Mouse (Mus musculus) MEL (cell line): ENCODE measurements around the gene Krt222. TPM values are rescaled to one million over a fixed set of nuclear protein-coding genes. Genes with fewer than 3 reads are reported as not detected.

Experiments used
- DNase-seq: peaks from one replicate; pipeline ENCODE4 v3.0.0; 2011; ENCODE audit warnings: low read depth, low spot score
- H3K27ac ChIP-seq: 2 replicates; pipeline ENCODE4 v1.5.1; 2012; ENCODE audit warnings: low read depth, mild to moderate bottlenecking, control low read depth, low read length, moderate library complexity; ENCODE audit not compliant: control insufficient read depth
- H3K27me3 ChIP-seq, 2 experiments: fragments of 150-350 bp in 1 of 2; sonication (generic) in 1 of 2; 2 replicates each; pipeline ENCODE4 v1.6.1; 2012; ENCODE audit warnings: low read length in 2 of 2, mild to moderate bottlenecking in 2 of 2, improper control_type of control experiment in 1 of 2, moderate library complexity in 1 of 2; ENCODE audit not compliant: insufficient read depth in 2 of 2, control insufficient read depth in 1 of 2
- H3K36me3 ChIP-seq, 2 experiments: 2 replicates each; pipeline ENCODE4 v1.6.1; 2012 to 2014; ENCODE audit warnings: low read length in 2 of 2, improper control_type of control experiment in 1 of 2, inconsistent platforms in 1 of 2, mild to moderate bottlenecking in 1 of 2; ENCODE audit not compliant: insufficient read depth in 2 of 2, control insufficient read depth in 1 of 2
- H3K4me1 ChIP-seq, 2 experiments: fragments of 150-350 bp in 1 of 2; sonication (generic) in 1 of 2; 2 replicates each; pipeline ENCODE4 v1.6.1; 2012; ENCODE audit warnings: low read length in 2 of 2, improper control_type of control experiment in 1 of 2, mild to moderate bottlenecking in 1 of 2; ENCODE audit not compliant: insufficient read depth in 2 of 2, control insufficient read depth in 1 of 2
- H3K4me3 ChIP-seq, 2 experiments: fragments of 150-350 bp in 1 of 2; sonication (generic) in 1 of 2; 2 replicates each; pipeline ENCODE4 v1.5.1; 2012; ENCODE audit warnings: low read depth in 2 of 2, low read length in 2 of 2, mild to moderate bottlenecking in 2 of 2, moderate library complexity in 2 of 2, control low read depth in 1 of 2, improper control_type of control experiment in 1 of 2; ENCODE audit not compliant: control insufficient read depth in 1 of 2, insufficient read depth in 1 of 2
- H3K79me2 ChIP-seq: 2 replicates; pipeline ENCODE4 v1.6.1; 2012; ENCODE audit warnings: mild to moderate bottlenecking, low read length, moderate library complexity; ENCODE audit not compliant: control insufficient read depth, poor library complexity, insufficient read depth
- H3K9ac ChIP-seq: 2 replicates; pipeline ENCODE4 v1.6.1; 2012; ENCODE audit warnings: low read depth, mild to moderate bottlenecking, control low read depth, low read length, moderate library complexity; ENCODE audit not compliant: control insufficient read depth, poor library complexity, severe bottlenecking
- H3K9me3 ChIP-seq: fragments of 150-350 bp; sonication (generic); replicated peaks from 2 replicates; pipeline ENCODE4 v1.6.1; 2012; ENCODE audit warnings: mild to moderate bottlenecking, low read length, improper control_type of control experiment, moderate library complexity; ENCODE audit not compliant: insufficient read depth
- BHLHE40 ChIP-seq: IDR thresholded peaks from 2 replicates; pipeline ENCODE4 v1.6.1; 2012; ENCODE audit warnings: low read depth, mild to moderate bottlenecking, inconsistent platforms, low read length, improper control_type of control experiment, borderline replicate concordance
- ELF1 ChIP-seq: IDR thresholded peaks from 2 replicates; pipeline ENCODE4 v1.6.1; 2014; ENCODE audit warnings: low read depth, mild to moderate bottlenecking, inconsistent platforms, low read length, improper control_type of control experiment, moderate library complexity
- ETS1 ChIP-seq: IDR thresholded peaks from 2 replicates; pipeline ENCODE4 v1.6.1; 2012; ENCODE audit warnings: low read depth, mild to moderate bottlenecking, inconsistent platforms, low read length, improper control_type of control experiment, moderate library complexity
- HCFC1 ChIP-seq: IDR thresholded peaks from 2 replicates; pipeline ENCODE4 v1.6.1; 2012; ENCODE audit warnings: low read depth, mild to moderate bottlenecking, inconsistent platforms, low read length, improper control_type of control experiment, moderate library complexity
- KAT2A ChIP-seq: conservative IDR thresholded peaks from 2 replicates; pipeline ENCODE4 v1.6.1; 2012; ENCODE audit warnings: low read depth, low read length, improper control_type of control experiment, inconsistent platforms
- MAFK ChIP-seq: IDR thresholded peaks from 2 replicates; pipeline ENCODE4 v1.6.1; 2011; ENCODE audit warnings: low read depth, mild to moderate bottlenecking, low read length, improper control_type of control experiment, borderline replicate concordance
- MAX ChIP-seq: IDR thresholded peaks from 2 replicates; pipeline ENCODE4 v1.6.1; 2011; ENCODE audit warnings: low read length, improper control_type of control experiment
- MAZ ChIP-seq: IDR thresholded peaks from 2 replicates; pipeline ENCODE4 v1.6.1; 2012; ENCODE audit warnings: low read depth, mild to moderate bottlenecking, inconsistent platforms, low read length, improper control_type of control experiment
- MXI1 ChIP-seq: IDR thresholded peaks from 2 replicates; pipeline ENCODE4 v1.6.1; 2011; ENCODE audit warnings: mild to moderate bottlenecking, low read depth, low read length, improper control_type of control experiment
- MYB ChIP-seq: IDR thresholded peaks from 2 replicates; pipeline ENCODE4 v1.6.1; 2011; ENCODE audit warnings: mild to moderate bottlenecking, low read depth, low read length, improper control_type of control experiment
- MYC ChIP-seq: IDR thresholded peaks from 2 replicates; pipeline ENCODE4 v1.6.1; 2011; ENCODE audit warnings: low read depth, mild to moderate bottlenecking, low read length, improper control_type of control experiment, moderate library complexity
- NELFE ChIP-seq: IDR thresholded peaks from 2 replicates; pipeline ENCODE4 v1.6.1; 2011; ENCODE audit warnings: low read depth, low read length, improper control_type of control experiment
- NRF1 ChIP-seq: IDR thresholded peaks from 2 replicates; pipeline ENCODE4 v1.6.1; 2014; ENCODE audit warnings: low read depth, mild to moderate bottlenecking, inconsistent platforms, low read length, improper control_type of control experiment, moderate library complexity; ENCODE audit not compliant: poor library complexity, insufficient read depth, severe bottlenecking
- POLR2A ChIP-seq, 2 experiments: IDR thresholded peaks; 2 replicates each; pipeline ENCODE4 v1.6.1; 2011 to 2012; ENCODE audit warnings: low read length in 2 of 2, mild to moderate bottlenecking in 2 of 2, control low read depth in 1 of 2, improper control_type of control experiment in 1 of 2, low read depth in 1 of 2, moderate library complexity in 1 of 2; ENCODE audit not compliant: control insufficient read depth in 1 of 2, insufficient read depth in 1 of 2, poor library complexity in 1 of 2
- POLR2AphosphoS2 ChIP-seq: IDR thresholded peaks from 2 replicates; pipeline ENCODE4 v1.6.1; 2011; ENCODE audit warnings: low read length, improper control_type of control experiment
- RAD21 ChIP-seq: IDR thresholded peaks from 2 replicates; pipeline ENCODE4 v1.6.1; 2011; ENCODE audit warnings: mild to moderate bottlenecking, low read depth, low read length, improper control_type of control experiment
- SIN3A ChIP-seq: IDR thresholded peaks from 2 replicates; pipeline ENCODE4 v1.6.1; 2012; ENCODE audit warnings: low read length, improper control_type of control experiment, inconsistent platforms
- TBP ChIP-seq: IDR thresholded peaks from 2 replicates; pipeline ENCODE4 v1.8.0; 2011; ENCODE audit warnings: low read depth, low read length, improper control_type of control experiment
- UBTF ChIP-seq: IDR thresholded peaks from 2 replicates; pipeline ENCODE4 v1.6.1; 2012; ENCODE audit warnings: low read depth, mild to moderate bottlenecking, inconsistent platforms, low read length, improper control_type of control experiment, moderate library complexity, borderline replicate concordance; ENCODE audit not compliant: insufficient read depth
- USF1 ChIP-seq: IDR thresholded peaks from 2 replicates; pipeline ENCODE4 v1.6.1; 2014; ENCODE audit warnings: low read depth, mild to moderate bottlenecking, inconsistent platforms, low read length, improper control_type of control experiment, moderate library complexity
- USF2 ChIP-seq, 2 experiments: IDR thresholded peaks; 2 replicates each; pipeline ENCODE4 v1.6.1; 2011 to 2012; ENCODE audit warnings: improper control_type of control experiment in 2 of 2, low read length in 2 of 2, borderline replicate concordance in 1 of 2, inconsistent platforms in 1 of 2, low read depth in 1 of 2, mild to moderate bottlenecking in 1 of 2; ENCODE audit not compliant: insufficient read depth in 1 of 2
- ZC3H11A ChIP-seq: IDR thresholded peaks from 2 replicates; pipeline ENCODE4 v1.6.1; 2012; ENCODE audit warnings: low read depth, mild to moderate bottlenecking, inconsistent platforms, low read length, improper control_type of control experiment
- ZMIZ1 ChIP-seq: IDR thresholded peaks from 2 replicates; pipeline ENCODE4 v1.6.1; 2012; ENCODE audit warnings: low read depth, mild to moderate bottlenecking, inconsistent platforms, low read length, improper control_type of control experiment, moderate library complexity
- polyA plus RNA-seq, 2 experiments: library from polyadenylated mRNA; stranded (reverse) in 1 of 2; unstranded in 1 of 2; fragments of >175 nt in 1 of 2; fragments of >200 nt in 1 of 2; gene quantifications; 2 replicates each; pipeline versions ENCODE4 v1.2.1 to v1.2.4; 2012; ENCODE audit warnings: low replicate concordance in 2 of 2, low read depth in 1 of 2; ENCODE audit not compliant: insufficient read length in 2 of 2, insufficient read depth in 1 of 2, missing spikeins in 1 of 2
- total RNA-seq: library from RNA; depleted of rRNA; stranded (reverse); fragments of 300-350 nt; gene quantifications from 2 replicates; pipeline ENCODE4 v1.2.3, GENCODE M21; 2012

The Krt222 gene
- total and polyA plus RNA-seq, 3 experiments: 0.07 TPM; not detected in 2

DNA sequence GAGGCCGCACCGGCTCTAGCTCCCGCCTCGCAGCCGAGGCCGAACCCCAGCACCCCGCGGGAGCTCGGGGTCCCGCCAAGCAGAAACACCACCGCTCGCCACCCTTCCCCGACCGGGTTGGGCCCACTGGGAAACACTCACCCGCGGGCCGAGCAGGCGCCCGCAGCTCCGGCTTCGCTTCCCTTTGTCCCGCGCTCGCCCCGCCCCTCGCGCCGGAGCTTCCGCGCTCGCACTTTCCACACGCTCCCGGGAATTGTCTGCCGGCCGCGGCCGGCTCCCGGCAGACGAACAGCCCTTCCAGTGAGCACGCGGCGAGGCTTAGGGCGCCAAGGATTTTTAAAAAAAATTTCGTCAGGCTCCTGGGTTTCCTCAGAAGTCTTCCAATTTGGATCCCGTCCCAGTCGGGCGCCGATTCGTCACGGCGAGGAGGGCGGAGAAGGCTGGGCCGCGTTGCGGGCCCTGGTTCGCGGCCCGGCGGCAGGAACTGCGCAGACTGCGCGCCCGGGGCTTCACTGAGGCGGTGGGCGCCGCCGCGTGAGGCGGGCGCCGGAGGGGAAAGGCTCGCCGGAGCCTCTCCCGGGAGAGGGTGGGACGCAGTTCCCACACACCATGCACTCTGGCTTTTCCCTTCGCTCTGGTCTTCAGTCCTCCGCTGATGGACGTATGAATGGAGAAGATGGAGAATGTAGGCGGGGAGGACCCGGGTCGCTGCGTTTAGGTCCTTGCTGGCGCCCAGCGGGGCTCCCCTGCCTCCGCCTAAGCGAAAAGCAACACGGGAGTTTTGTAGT, 13.4 kb downstream of the Krt222 start, which contains the start of gene Smarce1:
Gene Smarce1, minus strand, starts transcription at position 757 of the 788 bp plus-strand sequence.
- peak within 1 kb of the TSS; percentile 68 for H3K27ac ChIP-seq
- H3K79me2 ChIP-seq: peaks cover 29% of the 10 kb centered on the region
- H3K27me3 ChIP-seq: peaks cover 2 to 3% of the 10 kb centered on the region in 2 experiments; a peak in 3 of 4 replicates
- peaks cover 8 to 14% of the 10 kb centered on the region in 2 experiments for H3K4me1 ChIP-seq
- TF ChIP-seq NELFE: peak; percentile 86
- TF ChIP-seq POLR2A (IDR thresholded peaks at IDR 0.05; ENCODE audit: control insufficient read depth in 1 of 2, insufficient read depth in 1 of 2, low read depth in 1 of 2, low read length in 2 of 2, poor library complexity in 1 of 2): peak; percentile 91 to 92
- no peak for TF ChIP-seq USF1
- TF ChIP-seq MXI1: 0 out of 2 replicates have a peak, but pooled peaks have one; percentile 14
- TF ChIP-seq TBP: 0 out of 2 replicates have a peak, but pooled peaks have one; percentile 15
- peak; percentile 45; the same call in 1 of the 2 replicates for TF ChIP-seq NRF1
- no peak for TF ChIP-seq MAFK
- TF ChIP-seq USF2 (IDR thresholded peaks at IDR 0.05; ENCODE audit: borderline replicate concordance in 1 of 2, insufficient read depth in 1 of 2, low read depth in 1 of 2, low read length in 2 of 2): no peak
- peak; percentile 72; the same call in 1 of the 2 replicates for TF ChIP-seq KAT2A
- peak; percentile 73 for TF ChIP-seq ELF1
- TF ChIP-seq ZMIZ1: peak; percentile 65
- TF ChIP-seq HCFC1: peak; percentile 87
- TF ChIP-seq MAX: peak; percentile 51; the same call in 1 of the 2 replicates
- no peak for TF ChIP-seq UBTF
- peak; percentile 88; the same call in 1 of the 2 replicates for TF ChIP-seq MAZ
- TF ChIP-seq SIN3A: peak; percentile 58
- TF ChIP-seq RAD21: no peak
- TF ChIP-seq ETS1: no peak
- no peak for TF ChIP-seq MYB
- peak; percentile 100 for TF ChIP-seq ZC3H11A
- peak; percentile 37; the same call in 1 of the 2 replicates for TF ChIP-seq POLR2AphosphoS2
- 0 out of 2 replicates have a peak, but pooled peaks have one; percentile 32 for TF ChIP-seq MYC
- TF ChIP-seq BHLHE40: peak; percentile 87
- H3K9ac ChIP-seq: peak within 1 kb of the TSS; percentile 94
- peak; percentile 92 for DNase-seq
- H3K4me3 ChIP-seq: peak within 1 kb of the TSS; percentile 91 to 96
- peaks cover 16 to 17% of the 10 kb centered on the region in 2 experiments for H3K36me3 ChIP-seq
- no peaks in the 10 kb centered on the region for H3K9me3 ChIP-seq
